Mouse (Mus musculus) CD8-positive naive resting alpha-beta T cell, adult 2 months (primary cell): ENCODE data around the gene Dhx36.

Source experiments
- DNase-seq, 2 experiments: peaks; one replicate each; pipeline ENCODE4 v3.0.0; 2022; ENCODE audit warnings: low read depth in 2 of 2, low spot score in 2 of 2

Gene Dhx36

DNA sequence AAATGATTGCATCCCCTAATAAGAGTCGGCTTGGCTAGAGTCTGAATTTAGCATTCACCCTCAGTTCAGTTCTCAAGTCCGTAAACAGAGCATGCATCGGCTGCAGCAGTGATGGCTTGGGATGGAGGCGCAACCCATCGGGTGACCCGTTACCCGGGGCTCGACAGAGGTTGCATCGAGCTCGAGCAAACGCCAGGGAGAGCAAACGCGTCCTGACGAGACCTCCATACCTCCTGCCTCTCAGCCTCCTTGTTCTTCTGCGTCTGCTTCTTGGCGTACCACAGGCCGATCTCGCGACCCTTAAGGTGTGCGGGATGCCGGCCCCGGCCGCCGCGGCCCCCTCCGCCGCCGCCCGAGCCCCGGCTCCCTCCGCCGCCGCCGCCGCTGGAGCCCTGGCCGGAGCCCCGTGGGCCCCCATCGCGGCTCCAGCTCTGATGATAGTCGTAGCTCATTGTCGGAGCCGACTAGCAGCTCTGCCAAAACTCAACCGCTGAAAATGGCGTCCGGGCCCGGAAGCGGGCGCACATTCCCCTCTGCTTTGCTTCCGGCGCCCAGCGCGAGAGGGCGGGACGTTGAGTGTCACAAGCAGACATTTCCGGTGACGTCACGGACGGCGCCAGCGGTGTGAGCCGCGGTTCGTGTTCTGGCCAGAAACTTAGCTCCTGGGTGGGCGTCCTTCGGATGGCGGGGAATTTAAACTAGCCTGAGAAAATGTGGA is at the start of gene Dhx36:
Gene Dhx36, minus strand, starts transcription at position 517 of the 718 bp plus-strand sequence.
- peak; percentile 93 to 94 for DNase-seq

DNA sequence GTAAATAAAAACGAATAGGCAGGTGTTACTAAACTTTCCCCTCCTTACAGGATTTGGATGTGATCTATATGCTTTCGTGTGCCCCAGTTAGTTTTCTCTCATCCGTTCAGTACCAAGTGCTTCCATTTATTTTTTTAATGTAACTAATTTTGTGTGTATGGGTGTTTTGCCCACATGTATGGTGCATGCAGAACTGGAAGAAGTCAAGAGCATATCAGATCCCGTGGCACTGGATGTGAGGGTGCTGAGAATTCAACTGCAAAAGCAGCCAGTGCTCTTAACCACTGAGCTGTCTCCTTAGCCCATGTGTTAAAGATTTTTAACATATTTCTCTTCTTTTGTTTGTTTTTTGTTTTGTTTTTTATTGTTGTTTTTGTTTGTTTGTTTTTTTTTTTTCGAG is 20.8 kb upstream of the Dhx36 start:
- no peak for DNase-seq

DNA sequence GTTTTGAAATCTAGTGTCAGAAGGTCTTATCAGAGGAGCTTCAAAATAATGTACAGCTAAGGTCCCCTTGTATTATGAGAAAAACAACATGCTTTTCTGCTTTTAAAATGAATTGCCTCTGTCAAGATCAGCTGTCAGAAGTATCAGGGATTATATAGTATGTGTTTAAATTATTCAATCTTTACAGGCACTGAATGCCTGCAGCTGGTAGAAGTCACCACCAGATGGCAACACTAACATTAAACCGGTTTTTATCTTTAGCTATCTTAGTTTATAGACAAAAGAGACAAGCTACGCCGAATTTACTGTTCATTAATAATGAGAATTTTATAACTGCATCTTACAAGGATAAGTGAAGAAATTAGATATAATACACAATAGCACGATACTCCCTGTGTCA is 20.4 kb upstream of the Dhx36 start:
- no peak for DNase-seq

- no peak for DNase-seq
These were observed 423 bp upstream of the Dhx36 start for GRCm38 (mm10) chr3:62507206-62507647.

DNA sequence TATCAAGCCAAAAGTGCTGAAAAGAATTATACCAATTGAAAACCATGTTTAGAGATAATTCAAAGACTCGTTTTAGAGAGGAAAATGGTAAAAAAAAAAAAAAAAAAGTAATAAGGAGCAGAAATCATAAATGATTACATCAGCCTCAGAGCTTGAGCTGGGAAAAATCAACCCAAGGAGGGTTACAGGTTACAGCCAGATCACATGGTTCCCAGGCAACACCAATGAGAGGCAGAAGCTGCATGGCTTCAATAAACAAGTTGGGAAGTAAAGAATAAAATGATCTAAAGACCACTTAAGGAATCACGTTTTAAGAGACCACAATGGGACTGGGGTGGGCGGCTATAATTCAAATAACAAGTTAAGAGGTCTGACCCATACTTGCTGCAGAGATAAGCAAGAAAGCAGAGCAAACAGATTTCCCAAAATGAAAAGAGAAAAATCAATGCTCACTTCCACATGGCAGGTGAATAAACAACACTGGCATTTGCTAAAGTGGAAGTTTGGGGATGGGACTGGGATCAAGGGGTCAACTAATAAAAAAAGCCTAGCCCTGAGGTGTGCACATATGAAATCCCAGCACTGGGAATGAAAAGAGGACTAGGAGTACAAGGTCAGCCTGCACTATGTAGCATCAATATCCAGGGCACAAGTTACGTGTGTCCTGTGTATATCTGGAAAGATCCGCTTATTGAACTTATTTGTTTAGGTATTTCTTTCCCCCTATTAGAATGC is 1.5 kb downstream of the Dhx36 start:
- DNase-seq, result no peak

DNA sequence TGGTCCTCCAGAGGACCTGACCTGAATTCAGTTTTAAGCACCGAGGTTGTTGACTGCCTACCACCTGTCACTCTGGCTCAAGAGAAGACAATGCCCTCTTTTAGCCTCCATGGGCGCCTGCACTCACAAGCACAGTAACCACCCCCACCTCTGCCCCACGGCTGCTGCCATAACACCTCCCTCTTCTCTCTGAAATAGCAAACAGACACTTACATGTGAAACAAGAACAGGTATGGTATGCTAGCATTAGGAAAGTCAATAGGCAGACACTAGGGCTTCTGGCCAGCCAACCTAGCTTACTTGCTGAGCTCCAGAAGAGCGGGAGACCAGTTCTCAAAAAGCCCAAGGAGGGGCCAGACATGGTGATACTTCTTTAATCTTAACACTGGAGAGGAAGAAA is 7.5 kb downstream of the Dhx36 start:
- DNase-seq, result no peak

DNA sequence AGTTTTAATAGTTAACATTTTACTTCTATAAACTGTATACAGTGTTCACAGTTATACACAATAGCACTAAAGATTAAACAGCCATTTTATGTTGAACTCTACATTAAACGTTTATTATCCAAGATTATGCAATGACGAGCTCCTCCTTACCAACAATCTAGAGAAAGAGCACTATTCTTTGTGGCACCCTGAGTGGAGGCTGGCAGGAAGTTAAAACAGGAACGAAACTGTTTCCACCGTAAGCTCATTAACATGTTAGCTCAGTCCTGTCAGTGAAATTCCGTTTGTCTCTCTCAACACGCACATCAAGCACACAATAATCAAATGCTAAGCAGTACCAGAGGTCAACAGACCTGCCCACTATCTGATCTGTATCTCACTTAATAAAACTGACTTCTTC is 14.2 kb downstream of the Dhx36 start:
- DNase-seq, result no peak

DNA sequence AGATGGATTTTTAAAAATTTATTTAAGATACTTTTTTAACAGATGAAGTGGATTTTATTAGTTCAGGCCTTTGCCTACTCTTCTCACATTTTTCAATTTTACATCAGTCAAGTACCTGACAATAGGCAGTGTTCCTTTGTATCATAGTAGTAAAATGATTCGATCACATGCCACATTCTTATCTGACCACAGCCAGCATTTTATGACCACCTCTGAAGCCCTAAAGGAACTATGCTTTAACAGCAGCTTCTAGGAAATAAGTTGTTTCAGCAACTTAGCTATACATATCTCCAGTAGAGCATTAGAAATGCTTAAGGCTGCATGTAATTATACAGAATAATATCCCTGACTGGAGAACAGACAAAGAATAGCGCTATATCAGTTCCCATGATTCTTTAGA is 22.5 kb downstream of the Dhx36 start:
- no peak for DNase-seq

- DNase-seq, result no peak
These were observed 36.6 kb downstream of the Dhx36 start for GRCm38 (mm10) chr3:62470179-62470578.

- no peak for DNase-seq
These were observed 42.5 kb downstream of the Dhx36 start for GRCm38 (mm10) chr3:62464276-62464675.

GRCm38 (mm10) chr3:62459483-62459882 is 47.3 kb downstream of the Dhx36 start:
- no peak for DNase-seq

DNA sequence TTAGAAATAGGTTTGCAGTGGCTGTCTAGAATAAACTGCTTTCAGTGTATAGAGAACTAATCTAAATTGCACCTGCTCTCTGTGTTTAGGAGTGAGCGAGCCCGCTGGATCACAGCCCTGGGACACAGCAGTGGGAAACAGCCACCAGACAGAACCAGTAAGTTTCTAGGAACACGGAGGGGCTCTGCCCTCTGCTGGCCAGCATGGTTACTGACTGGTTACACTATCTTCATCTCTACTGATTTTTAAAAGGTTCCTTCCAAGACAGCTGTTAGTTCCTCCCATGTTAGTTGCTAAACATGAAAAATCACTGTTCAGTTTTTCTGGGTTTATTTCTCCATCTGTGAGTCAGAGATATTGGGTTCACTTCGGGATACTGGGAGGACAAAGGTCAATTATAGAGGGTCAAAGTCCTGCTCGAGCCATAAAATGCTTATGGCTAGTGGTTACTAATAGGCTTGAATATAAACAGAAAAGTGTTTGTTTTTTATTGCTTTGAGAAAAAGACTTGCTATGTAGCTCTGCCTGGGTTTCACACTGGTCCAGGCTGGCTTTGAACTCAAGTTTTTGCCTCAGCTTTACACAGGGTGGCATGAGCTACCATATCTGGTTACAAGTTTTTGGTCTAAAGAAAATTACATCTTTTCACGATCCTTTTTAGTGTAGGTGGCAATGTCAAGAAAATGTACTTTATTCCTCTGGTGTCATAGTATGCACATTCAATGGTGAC is 48.4 kb downstream of the Dhx36 start:
- peak in 1 of 2 experiments; percentile 19 for DNase-seq

GRCm38 (mm10) chr3:62455854-62456253 is 51.0 kb downstream of the Dhx36 start:
- no peak for DNase-seq

- no peak for DNase-seq
These were observed 52.7 kb downstream of the Dhx36 start for GRCm38 (mm10) chr3:62454096-62454495.

- DNase-seq, result no peak
These were observed 53.8 kb downstream of the Dhx36 start for GRCm38 (mm10) chr3:62452961-62453360.

GRCm38 (mm10) chr3:62449871-62450496 is 56.8 kb downstream of the Dhx36 start:
- DNase-seq, result no peak

DNA sequence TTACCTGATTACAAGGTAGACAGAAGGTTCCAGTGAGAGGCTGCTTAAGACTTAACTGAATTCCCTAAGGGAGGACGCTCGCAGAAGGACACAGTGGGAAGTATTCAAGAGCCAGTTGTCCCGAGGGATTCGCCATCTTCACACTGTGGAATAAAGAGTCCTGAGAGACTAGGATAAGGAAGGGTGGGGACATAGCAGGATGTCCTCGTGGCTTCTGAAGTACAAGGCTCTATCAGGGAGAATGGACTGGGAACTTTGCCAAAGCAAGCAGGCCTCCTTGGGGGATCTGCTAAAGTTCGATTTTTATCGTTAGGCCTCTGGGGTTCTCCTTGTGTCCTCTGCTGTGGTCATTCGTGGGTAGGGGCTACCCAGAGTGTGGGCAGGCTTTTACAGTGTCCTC is 59.7 kb downstream of the Dhx36 start:
- no peak for DNase-seq

- no peak for DNase-seq
These were observed 60.5 kb downstream of the Dhx36 start for GRCm38 (mm10) chr3:62446271-62446670.

DNA sequence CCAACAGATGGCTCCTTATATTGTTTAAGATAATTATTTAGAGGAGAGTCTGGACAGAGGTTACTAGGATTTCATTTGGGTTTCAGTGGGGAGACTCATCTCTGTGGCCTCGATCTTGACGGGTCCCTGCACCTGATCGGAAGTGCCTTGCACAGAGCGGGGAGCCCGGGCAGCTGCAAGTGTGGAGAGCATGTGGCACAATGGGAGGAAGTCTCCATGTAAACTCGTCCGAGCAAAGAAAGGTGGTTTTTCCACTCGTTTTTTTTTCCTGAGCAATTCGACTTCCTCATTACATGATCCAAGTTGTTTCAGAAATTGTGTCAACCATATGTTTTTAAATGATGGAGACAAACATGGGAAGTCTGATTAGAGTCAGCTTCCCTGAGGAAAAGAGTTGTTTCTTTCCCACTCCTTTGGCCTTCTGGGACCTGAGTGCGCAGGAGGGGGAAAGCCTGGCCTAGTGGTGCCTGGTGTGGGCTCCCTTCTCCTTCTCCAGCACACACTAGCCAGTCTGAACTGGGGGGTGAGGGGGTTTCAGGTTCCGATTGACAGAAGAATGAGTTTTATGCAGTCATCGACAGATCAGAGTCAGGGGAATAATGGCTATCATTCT is 63.1 kb downstream of the Dhx36 start:
- DNase-seq, result no peak

DNA sequence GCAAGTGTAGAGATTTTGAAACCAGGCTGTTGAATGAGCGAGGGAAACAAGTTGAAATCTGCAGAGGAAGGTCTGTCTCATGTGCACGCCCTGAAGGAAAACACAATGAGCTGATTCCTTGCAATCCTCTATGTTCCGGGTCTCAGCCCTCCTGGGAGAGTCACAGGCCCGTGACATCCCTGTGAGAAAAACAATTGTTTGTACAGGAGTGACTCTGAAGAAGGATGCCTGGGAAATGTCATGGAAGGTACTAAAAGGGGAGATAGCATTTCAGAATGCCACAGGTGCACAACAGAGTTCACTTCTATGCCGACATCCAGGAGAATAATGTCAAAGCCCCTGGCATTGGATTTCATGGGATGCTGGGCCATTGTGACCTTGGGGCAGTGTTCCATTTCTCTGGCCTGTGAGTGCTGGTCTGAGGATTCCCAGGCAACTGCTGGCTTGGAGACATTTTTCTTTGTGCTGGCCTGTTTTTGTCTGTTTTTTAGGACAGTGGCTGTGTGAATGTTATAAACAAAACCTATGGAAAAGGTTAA is 66.3 kb downstream of the Dhx36 start:
- no peak for DNase-seq

GRCm38 (mm10) chr3:62435923-62436322 is 70.9 kb downstream of the Dhx36 start:
- no peak for DNase-seq
